Mouse (Mus musculus): Measurements from ENCODE around the gene Kcnmb1. TPM values are rescaled to one million over a fixed set of nuclear protein-coding genes. Genes with fewer than 3 reads are reported as not detected.

The Kcnmb1 gene
- total and polyA plus RNA-seq, 2 experiments = 0.01 TPM; not detected in 1

- Histone ChIP-seq H3K79me2 (ENCODE audit: control insufficient read depth, insufficient read depth, low read length) (no peaks in the 10 kb centered on the region), H3K36me3 (ENCODE audit: control insufficient read depth, insufficient read depth, low read length) (no peaks in the 10 kb centered on the region), H3K4me1 (ENCODE audit: control insufficient read depth, insufficient read depth, low read length) (no peaks in the 10 kb centered on the region), H3K27me3 (ENCODE audit: control insufficient read depth, insufficient read depth, low read length) (no peaks in the 10 kb centered on the region), H3K4me3 (ENCODE audit: insufficient read depth, low read depth, low read length) (no peak overlapping the region), H3K27ac (replicated peaks; ENCODE audit: insufficient read depth, low read depth, low read length) (no peak overlapping the region), H3K9ac (ENCODE audit: low read depth, low read length) (no peak overlapping the region)
- TF ChIP-seq CTCF (IDR thresholded peaks at IDR 0.05; ENCODE audit: low read depth, low read length) (no peak), POLR2A (IDR thresholded peaks at IDR 0.05; ENCODE audit: extremely low read depth, insufficient read depth, low read length) (no peak)
- DNase-seq (ENCODE audit: extremely low read depth, low read depth, low spot score) = no peak
- 76% methylated on average over 8 of the region's 8 CpGs for WGBS
Observed at GRCm38 (mm10) chr11:33958713-33959112, 4.1 kb upstream of the Kcnmb1 start.

GRCm38 (mm10) chr11:33962178-33962577, 635 bp upstream of the Kcnmb1 start:
- Histone ChIP-seq H3K9ac (ENCODE audit: low read depth, low read length) (no peak overlapping the region), H3K4me3 (ENCODE audit: insufficient read depth, low read depth, low read length) (no peak overlapping the region), H3K79me2 (ENCODE audit: control insufficient read depth, insufficient read depth, low read length) (no peaks in the 10 kb centered on the region), H3K4me1 (ENCODE audit: control insufficient read depth, insufficient read depth, low read length) (no peaks in the 10 kb centered on the region), H3K27me3 (ENCODE audit: control insufficient read depth, insufficient read depth, low read length) (no peaks in the 10 kb centered on the region), H3K27ac (replicated peaks; ENCODE audit: insufficient read depth, low read depth, low read length) (no peak overlapping the region), H3K36me3 (ENCODE audit: control insufficient read depth, insufficient read depth, low read length) (no peaks in the 10 kb centered on the region)
- no peak for DNase-seq (ENCODE audit: extremely low read depth, low read depth, low spot score)
- TF ChIP-seq POLR2A (IDR thresholded peaks at IDR 0.05; ENCODE audit: extremely low read depth, insufficient read depth, low read length) = no peak
- no peak for TF ChIP-seq CTCF (IDR thresholded peaks at IDR 0.05; ENCODE audit: low read depth, low read length)
- WGBS = 43% methylated on average over 7 of the region's 7 CpGs

GRCm38 (mm10) chr11:33965380-33965779, 2.6 kb downstream of the Kcnmb1 start:
- Histone ChIP-seq H3K27ac (replicated peaks; ENCODE audit: insufficient read depth, low read depth, low read length) (no peak overlapping the region), H3K36me3 (ENCODE audit: control insufficient read depth, insufficient read depth, low read length) (no peaks in the 10 kb centered on the region), H3K27me3 (ENCODE audit: control insufficient read depth, insufficient read depth, low read length) (no peaks in the 10 kb centered on the region), H3K9ac (ENCODE audit: low read depth, low read length) (no peak overlapping the region), H3K79me2 (ENCODE audit: control insufficient read depth, insufficient read depth, low read length) (no peaks in the 10 kb centered on the region), H3K4me1 (ENCODE audit: control insufficient read depth, insufficient read depth, low read length) (no peaks in the 10 kb centered on the region), H3K4me3 (ENCODE audit: insufficient read depth, low read depth, low read length) (no peak overlapping the region)
- TF ChIP-seq CTCF (IDR thresholded peaks at IDR 0.05; ENCODE audit: low read depth, low read length) (no peak), POLR2A (IDR thresholded peaks at IDR 0.05; ENCODE audit: extremely low read depth, insufficient read depth, low read length) (no peak)
- no peak for DNase-seq (ENCODE audit: extremely low read depth, low read depth, low spot score)
- 62% methylated on average over 2 of the region's 2 CpGs for WGBS

GRCm38 (mm10) chr11:33967708-33968107, 4.9 kb downstream of the Kcnmb1 start:
- no peaks in the 10 kb centered on the region for H3K79me2 ChIP-seq (ENCODE audit: control insufficient read depth, insufficient read depth, low read length)

GRCm38 (mm10) chr11:33969199-33969598, 6.4 kb downstream of the Kcnmb1 start:
- Histone ChIP-seq H3K27me3 (ENCODE audit: control insufficient read depth, insufficient read depth, low read length) (no peaks in the 10 kb centered on the region), H3K4me3 (ENCODE audit: insufficient read depth, low read depth, low read length) (no peak overlapping the region), H3K4me1 (ENCODE audit: control insufficient read depth, insufficient read depth, low read length) (no peaks in the 10 kb centered on the region), H3K9ac (ENCODE audit: low read depth, low read length) (no peak overlapping the region), H3K36me3 (ENCODE audit: control insufficient read depth, insufficient read depth, low read length) (no peaks in the 10 kb centered on the region), H3K27ac (replicated peaks; ENCODE audit: insufficient read depth, low read depth, low read length) (no peak overlapping the region), H3K79me2 (ENCODE audit: control insufficient read depth, insufficient read depth, low read length) (no peaks in the 10 kb centered on the region)
- DNase-seq (ENCODE audit: extremely low read depth, low read depth, low spot score) = no peak
- no peak for TF ChIP-seq CTCF (IDR thresholded peaks at IDR 0.05; ENCODE audit: low read depth, low read length)
- no peak for TF ChIP-seq POLR2A (IDR thresholded peaks at IDR 0.05; ENCODE audit: extremely low read depth, insufficient read depth, low read length)
- 82% methylated on average over 3 of the region's 3 CpGs for WGBS

More at GRCm38 (mm10) chr11:33967708-33968107, 4.9 kb downstream of the Kcnmb1 start:
- H3K27me3 ChIP-seq (ENCODE audit: control insufficient read depth, insufficient read depth, low read length) = no peaks in the 10 kb centered on the region
- DNase-seq (ENCODE audit: extremely low read depth, low read depth, low spot score) = no peak
- H3K9ac ChIP-seq (ENCODE audit: low read depth, low read length) = no peak overlapping the region
- WGBS = 76% methylated on average over 4 of the region's 4 CpGs
- no peak overlapping the region for H3K27ac ChIP-seq (replicated peaks; ENCODE audit: insufficient read depth, low read depth, low read length)
- H3K4me3 ChIP-seq (ENCODE audit: insufficient read depth, low read depth, low read length) = no peak overlapping the region
- H3K36me3 ChIP-seq (ENCODE audit: control insufficient read depth, insufficient read depth, low read length) = no peaks in the 10 kb centered on the region
- TF ChIP-seq CTCF (IDR thresholded peaks at IDR 0.05; ENCODE audit: low read depth, low read length) (no peak), POLR2A (IDR thresholded peaks at IDR 0.05; ENCODE audit: extremely low read depth, insufficient read depth, low read length) (no peak)
- H3K4me1 ChIP-seq (ENCODE audit: control insufficient read depth, insufficient read depth, low read length) = no peaks in the 10 kb centered on the region

- no peak for DNase-seq (ENCODE audit: extremely low read depth, low read depth, low spot score)
- 80% methylated on average over 7 of the region's 7 CpGs for whole genome bisulfite sequencing
- no peak overlapping the region for H3K9ac ChIP-seq (ENCODE audit: low read depth, low read length)
- H3K79me2 ChIP-seq (ENCODE audit: control insufficient read depth, insufficient read depth, low read length) = no peaks in the 10 kb centered on the region
- H3K36me3 ChIP-seq (ENCODE audit: control insufficient read depth, insufficient read depth, low read length) = no peaks in the 10 kb centered on the region
- H3K4me1 ChIP-seq (ENCODE audit: control insufficient read depth, insufficient read depth, low read length) = no peaks in the 10 kb centered on the region
- H3K27me3 ChIP-seq (ENCODE audit: control insufficient read depth, insufficient read depth, low read length) = no peaks in the 10 kb centered on the region
- no peak overlapping the region for H3K4me3 ChIP-seq (ENCODE audit: insufficient read depth, low read depth, low read length)
- H3K27ac ChIP-seq (replicated peaks; ENCODE audit: insufficient read depth, low read depth, low read length) = no peak overlapping the region
- TF ChIP-seq CTCF (IDR thresholded peaks at IDR 0.05; ENCODE audit: low read depth, low read length) = no peak
- TF ChIP-seq POLR2A (IDR thresholded peaks at IDR 0.05; ENCODE audit: extremely low read depth, insufficient read depth, low read length) = no peak
Observed at GRCm38 (mm10) chr11:33972114-33972513, 9.3 kb downstream of the Kcnmb1 start.

Data from liver, adult 2 months (tissue).